12 mouse cellular contexts compared by ENCODE assay signal in the genomic region with DNA sequence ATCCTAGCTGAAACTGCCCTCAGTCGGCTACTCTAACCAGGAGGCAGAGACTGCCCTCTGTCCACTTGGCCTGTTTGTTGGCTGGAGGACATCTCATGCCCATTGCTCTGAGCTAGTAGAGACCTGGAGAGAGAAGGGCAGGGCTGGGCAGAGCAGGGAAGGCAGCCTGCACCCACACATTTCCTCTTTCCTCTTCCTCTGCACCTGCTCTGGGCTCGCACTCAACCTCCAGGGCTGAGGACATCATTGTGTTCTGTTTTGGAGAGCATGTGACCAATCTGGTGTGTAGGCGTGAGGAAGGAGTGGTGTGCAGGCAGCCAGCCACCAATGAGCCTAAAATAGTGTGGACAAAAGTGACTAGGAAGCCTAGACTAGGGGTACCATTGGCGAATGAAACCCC. TPM values are rescaled to one million over a fixed set of nuclear protein-coding genes. Genes with fewer than 3 reads are reported as not detected.
A peak's percentile ranks its signal among the peaks of the same experiment; 100 is the strongest.
DNase-seq lines count a peak whose midpoint lies in the region; ATAC-seq lines count a peak whose summit lies in the region.
"Had no signal": no experiment of that assay in that cellular context is flagged by ENCODE, and none has a peak within 500 bp of the region (broad histone marks: within the 10 kb centered on the region; RNA-seq: fewer than 3 reads in every experiment).

No protein-coding gene starts in this region.

- DNase-seq in cerebellum, adult 11-12 months, result peak; percentile 53
- DNase-seq in cerebellum, postnatal 4 days (ENCODE audit: low spot score in 2 of 2), result no peak
- peak; percentile 46 for DNase-seq in CD4-positive helper T cell, adult 2 months (ENCODE audit: low read depth, low spot score)
- peak; percentile 91 to 92 for DNase-seq in spleen, postnatal 36 days (ENCODE audit: low spot score in 2 of 2)
- DNase-seq in MN1 (ENCODE audit: low spot score), result no peak
- DNase-seq in left cerebral cortex, postnatal 4 days, result no peak
- DNase-seq in right cerebral cortex, postnatal 14 days, result no peak
- DNase-seq: gastrocnemius, postnatal 10 days; kidney, postnatal 4 days; lung, embryonic 14.5 days had no signal

- intact Hi-C loops in left cerebral cortex, postnatal 4 days (cut with DNase I), result no loop called here

- peak; percentile 92 to 93 for ATAC-seq in hematopoietic stem cell, adult 5-6 weeks (replicated peaks in 1 of 2; ENCODE audit: insufficient read depth in 1 of 2, low FRiP score in 2 of 2, low TSS enrichment in 1 of 2, low read depth in 1 of 2, poor library complexity in 2 of 2, severe bottlenecking in 2 of 2)

RNA-seq across cellular contexts. Expression of a gene that starts 1.2 kb away (rescaled TPM):
- total RNA-seq in hematopoietic stem cell, adult 5-6 weeks (2017), result not detected in 2 replicates
- total RNA-seq in left cerebral cortex, postnatal 4 days (2021), result 1 to 10 TPM in 1 of 2 experiments, not detected in 1; 1.1 TPM
- total RNA-seq: left cerebral cortex, postnatal 25 days had no signal

RNA-seq across cellular contexts. Expression of a gene that starts 23.0 kb away (rescaled TPM):
- not detected in 2 replicates for total RNA-seq in hematopoietic stem cell, adult 5-6 weeks (2017)
- not detected for total RNA-seq in left cerebral cortex, postnatal 4 days (2021)
- total RNA-seq: gastrocnemius, postnatal 10 days; left cerebral cortex, postnatal 25 days had no signal

RNA-seq across cellular contexts. Expression of a gene that starts 37.8 kb away (rescaled TPM):
- not detected in 2 replicates for total RNA-seq in hematopoietic stem cell, adult 5-6 weeks (2017)
- total RNA-seq in left cerebral cortex, postnatal 4 days (2021), result not detected
- total RNA-seq: gastrocnemius, postnatal 10 days; left cerebral cortex, postnatal 25 days had no signal

RNA-seq across cellular contexts. Expression of a gene that starts 47.0 kb away (rescaled TPM):
- total RNA-seq in hematopoietic stem cell, adult 5-6 weeks (2017), result not detected in 2 replicates
- total RNA-seq in left cerebral cortex, postnatal 4 days (2021), result not detected
- total RNA-seq: gastrocnemius, postnatal 10 days; left cerebral cortex, postnatal 25 days had no signal

Comparison
In these comparisons a context has a peak if more than half of its experiments do, and no peak if none do; other contexts are left out.
1. DNase-seq: peak in cerebellum, adult 11-12 months (single experiment), CD4-positive helper T cell, adult 2 months (single experiment) and spleen, postnatal 36 days (2 of 2); none in cerebellum, postnatal 4 days (0 of 2), MN1 (single experiment), left cerebral cortex, postnatal 4 days (single experiment) and right cerebral cortex, postnatal 14 days (single experiment).